Mouse (Mus musculus) left cerebral cortex, adult 8-10 months (tissue): ENCODE data around the gene Gclm. TPM values are rescaled to one million over a fixed set of nuclear protein-coding genes. Genes with fewer than 3 reads are reported as not detected.
A peak's percentile ranks its signal among the peaks of the same experiment; 100 is the strongest.
"Not testable (repeated sequence)": the region's sequence is repeated elsewhere in the genome, so short reads cannot be mapped to it uniquely, and the experiment has no call there.

Source experiments
- DNase-seq, 2 experiments: peaks; one replicate each; pipeline ENCODE4 v3.0.0; 2022; ENCODE audit warnings: low spot score in 2 of 2
- total RNA-seq, 4 experiments: library from RNA; stranded (reverse); gene quantifications; 2 replicates each; pipeline ENCODE4 v1.2.4; 2022

Gclm gene
- total RNA-seq, 4 experiments from 2014 or later, result 82.3 to 105 (median 88.4) TPM

DNA sequence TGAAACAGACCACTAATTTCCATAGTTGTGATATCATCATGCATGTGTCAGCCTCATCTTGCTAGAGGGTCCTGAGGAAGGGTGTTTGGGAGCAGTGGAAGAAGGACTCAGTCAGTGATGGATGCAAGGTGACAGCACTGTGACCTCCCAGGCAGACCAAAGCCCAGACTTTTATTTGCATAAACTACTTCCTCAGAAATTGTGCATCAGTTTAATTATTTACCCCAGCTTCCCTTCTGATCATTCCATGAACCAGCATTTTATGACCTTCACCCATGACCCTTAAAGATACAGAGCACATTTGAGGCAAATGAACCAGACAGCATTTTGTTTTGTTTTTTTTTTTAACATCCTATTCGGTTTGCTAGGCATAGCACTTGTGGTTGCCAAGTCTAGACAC is 9.6 kb upstream of the Gclm start:
- DNase-seq, result no peak

DNA sequence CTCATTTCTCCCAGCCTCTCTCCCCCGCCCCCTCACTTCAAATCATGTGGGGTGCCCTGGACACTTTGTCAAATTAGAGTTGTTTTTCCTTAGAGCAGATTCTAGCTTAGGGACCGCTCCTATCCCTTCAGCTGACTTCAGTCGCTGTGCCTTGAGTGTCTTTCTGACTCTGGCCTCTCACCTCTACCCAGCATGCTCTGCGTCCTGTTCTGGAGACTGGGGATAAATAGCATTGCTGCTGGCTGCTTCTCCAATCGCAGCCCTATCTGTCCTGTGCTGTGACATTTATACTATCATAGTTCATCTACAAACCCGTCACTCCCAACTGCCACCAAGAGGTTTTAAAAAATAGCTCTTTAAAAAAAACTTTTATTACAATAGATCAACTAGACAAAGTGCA is 2.5 kb upstream of the Gclm start:
- DNase-seq, result no peak

DNA sequence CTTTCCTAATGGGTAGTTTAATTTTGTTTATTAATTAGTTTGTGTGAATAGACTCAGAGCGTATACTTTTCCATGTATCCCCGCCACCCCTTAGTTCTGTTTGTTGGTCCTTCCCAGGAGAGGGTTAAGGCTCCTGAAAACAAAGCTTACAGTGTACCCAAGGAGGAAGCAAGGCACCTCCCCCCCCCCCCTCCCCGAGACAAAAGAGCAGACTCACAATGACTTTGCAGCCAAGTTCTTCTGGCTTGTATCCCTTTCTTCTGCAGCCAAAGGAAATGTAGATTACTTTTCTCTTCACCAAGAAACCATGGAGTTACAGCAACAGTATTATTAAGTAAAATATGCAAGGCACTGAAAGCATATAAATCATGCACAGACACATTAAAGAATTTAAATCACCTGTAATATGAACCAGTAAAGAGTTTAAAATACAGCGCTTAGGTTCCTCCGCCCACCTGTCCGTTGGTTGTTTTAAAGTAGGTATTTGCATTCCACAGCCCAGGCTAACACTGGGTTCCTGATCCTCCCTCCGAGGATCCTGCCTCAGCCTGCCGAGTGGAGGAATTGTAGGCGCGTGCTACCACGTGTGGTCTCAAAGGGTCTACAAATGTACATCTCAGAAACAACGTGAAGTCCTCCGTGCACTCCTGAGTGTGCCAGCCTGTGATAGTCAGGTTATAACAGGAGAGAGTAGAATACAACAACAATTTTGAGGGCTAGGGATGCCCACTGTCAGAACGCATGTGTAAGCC is 1.8 kb upstream of the Gclm start:
- no peak for DNase-seq

DNA sequence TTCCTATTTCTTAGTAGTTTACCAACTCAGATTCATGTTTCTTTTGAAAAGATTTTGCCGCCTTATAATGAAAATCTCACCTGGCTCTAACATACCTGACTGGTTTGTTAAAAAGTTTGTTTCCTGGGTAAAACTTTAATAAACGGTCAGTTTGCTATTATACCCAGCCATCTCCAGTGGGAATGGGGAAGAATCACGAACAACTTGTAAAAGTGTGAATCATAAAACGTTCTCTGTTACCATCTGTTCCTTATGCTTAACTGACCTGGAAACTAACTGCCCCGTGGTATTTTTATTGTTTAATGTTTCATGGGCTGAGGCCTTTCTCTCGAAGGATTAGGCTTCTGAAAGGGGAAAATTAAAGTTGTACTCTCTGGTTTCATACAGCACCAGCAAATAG is 598 bp upstream of the Gclm start:
- DNase-seq, result no peak

DNA sequence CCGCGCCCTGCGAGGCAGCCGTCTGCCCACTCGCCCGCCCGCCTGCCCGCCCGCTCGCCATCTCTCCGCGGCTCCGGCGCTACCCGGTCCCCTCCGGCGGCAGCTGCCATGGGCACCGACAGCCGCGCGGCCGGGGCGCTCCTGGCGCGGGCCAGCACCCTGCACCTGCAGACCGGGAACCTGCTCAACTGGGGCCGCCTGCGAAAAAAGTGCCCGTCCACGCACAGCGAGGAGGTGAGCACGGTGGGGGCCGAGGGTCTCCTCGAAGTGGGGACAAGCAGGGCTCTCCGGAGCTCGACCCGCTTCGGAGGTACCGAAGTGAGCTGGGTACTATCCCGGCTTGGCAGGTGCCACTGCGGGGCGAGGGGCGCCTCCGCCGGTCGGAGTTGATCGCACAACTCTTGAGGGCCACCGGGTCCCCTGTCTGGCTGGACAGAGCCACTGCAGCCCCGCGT is 548 bp downstream of the Gclm start:
- peak; percentile 45 to 46 for DNase-seq

DNA sequence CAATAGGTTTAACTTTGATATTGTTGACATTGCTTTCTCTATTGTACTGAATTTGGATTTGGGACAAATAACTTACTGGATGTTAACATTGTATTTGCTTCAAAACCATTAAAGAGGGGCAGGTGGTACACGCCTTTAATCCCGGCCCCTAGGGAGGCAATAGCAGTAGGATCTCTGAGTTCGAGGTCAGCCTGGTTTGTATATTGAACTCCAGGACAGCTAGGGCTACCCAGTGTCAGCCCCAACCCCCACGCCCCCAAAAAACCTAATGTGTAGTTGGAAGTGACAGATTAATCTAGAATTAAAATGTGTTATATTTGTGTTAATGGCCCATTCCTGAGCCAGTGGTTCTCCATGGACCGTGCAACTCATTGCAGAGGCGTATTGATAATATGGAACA is 1.0 kb downstream of the Gclm start:
- DNase-seq, result no peak

DNA sequence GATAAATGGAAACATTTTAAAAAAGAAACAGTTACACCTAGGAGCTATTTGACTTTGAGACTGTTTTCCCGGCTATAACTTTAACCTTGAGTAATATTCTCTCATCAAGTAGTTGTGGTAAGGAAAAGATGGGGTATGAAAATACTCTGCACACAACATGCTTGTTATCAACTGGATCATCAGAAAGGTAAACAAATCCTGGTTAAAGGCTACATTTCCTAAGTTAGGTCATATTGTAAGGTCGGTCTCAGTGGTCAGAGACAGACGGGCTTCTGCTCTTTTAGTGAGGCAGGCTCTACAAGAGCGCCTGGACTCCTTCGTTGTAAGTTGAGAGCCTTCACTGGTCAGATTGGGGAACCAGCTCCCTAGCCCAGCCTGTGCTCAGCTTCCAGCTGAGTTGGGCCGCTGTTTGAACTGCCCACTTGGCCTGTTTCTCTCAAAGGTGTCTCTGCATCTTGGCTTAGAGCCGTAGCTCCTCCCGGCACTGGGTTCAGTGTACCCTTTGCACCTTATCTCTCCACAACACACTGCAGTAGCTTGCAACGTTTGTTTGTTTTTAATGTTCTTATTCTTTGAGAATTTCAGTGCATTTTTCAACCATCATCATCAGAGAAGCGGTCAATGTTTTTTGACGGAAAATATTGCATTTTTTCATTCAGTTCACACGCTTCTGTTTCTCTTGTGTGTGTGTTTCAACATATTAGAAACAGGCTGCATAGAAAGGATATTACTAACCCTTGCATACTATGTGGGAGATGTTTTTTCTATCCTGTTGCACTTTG is 1.8 kb downstream of the Gclm start:
- no peak for DNase-seq

DNA sequence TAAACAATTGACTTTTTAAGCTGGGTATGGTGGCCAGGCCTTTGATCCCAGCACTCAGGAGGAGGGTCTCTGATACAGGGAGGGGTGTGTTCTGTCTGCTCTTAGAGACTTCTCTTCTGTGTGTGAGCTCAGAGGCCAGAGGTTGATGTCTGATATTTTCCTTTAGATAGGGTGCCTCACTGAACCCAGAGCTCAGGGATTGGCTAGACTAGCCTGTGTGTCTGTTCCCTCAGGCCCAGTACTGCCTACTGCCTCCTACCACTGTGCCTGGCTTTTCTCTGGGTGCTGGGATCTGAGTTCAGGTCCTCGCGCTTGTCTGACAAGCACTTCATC is 2.4 kb downstream of the Gclm start:
- DNase-seq, result no peak

DNA sequence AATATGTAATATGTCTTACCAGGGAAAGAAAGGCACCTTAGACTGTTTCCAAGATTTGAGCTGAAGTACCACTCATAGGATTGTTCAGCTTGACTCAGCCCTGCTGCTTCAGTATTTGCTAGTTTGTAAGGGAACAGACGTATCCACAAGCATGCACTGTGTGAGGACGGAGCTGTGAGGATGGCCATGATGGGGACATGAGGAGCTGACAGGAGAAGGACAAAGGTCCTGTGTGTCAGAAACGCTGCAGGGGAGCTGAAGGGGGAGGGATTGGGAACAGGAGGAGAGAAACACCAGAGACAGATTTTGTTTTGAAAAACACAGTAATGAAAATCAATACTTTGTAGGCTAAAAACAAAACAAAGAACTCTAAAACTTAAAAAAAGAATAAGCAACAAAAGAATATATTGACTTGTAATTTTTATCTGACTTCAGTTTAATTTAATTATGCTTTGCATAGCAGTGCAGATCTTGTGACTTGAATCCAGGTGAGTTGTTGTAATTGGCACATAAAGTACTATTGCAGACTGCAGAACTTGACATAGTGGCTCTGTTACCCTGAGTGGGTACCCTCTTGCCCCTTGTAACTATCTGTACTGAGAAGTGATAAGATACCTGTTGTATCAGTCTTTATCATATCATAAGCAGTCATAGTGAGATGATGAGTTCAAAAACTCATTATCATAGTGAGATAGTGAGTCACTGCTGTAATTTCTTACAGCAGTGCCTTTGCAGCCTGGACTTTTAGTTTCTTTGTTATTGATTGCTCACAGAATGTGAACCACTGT is 7.3 kb downstream of the Gclm start:
- DNase-seq, result no peak

DNA sequence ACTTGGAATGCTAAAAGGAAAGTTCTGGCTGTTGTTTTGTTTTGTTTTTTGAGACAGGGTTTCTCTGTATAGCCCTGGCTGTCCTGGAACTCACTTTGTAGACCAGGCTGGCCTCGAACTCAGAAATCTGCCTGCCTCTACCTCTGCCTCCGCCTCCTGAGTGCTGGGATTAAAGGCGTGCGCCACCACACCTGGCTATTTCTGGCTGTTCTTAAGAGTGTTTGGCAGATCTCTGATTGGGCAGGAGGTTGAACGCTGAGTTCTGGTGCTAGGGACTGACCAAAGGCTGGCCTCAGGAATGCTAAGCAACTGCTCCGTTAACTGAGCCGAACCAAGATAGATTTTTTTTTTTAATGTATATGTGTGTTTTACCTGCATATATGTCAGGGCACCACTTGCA is 8.7 kb downstream of the Gclm start:
- not testable (repeated sequence) for DNase-seq

DNA sequence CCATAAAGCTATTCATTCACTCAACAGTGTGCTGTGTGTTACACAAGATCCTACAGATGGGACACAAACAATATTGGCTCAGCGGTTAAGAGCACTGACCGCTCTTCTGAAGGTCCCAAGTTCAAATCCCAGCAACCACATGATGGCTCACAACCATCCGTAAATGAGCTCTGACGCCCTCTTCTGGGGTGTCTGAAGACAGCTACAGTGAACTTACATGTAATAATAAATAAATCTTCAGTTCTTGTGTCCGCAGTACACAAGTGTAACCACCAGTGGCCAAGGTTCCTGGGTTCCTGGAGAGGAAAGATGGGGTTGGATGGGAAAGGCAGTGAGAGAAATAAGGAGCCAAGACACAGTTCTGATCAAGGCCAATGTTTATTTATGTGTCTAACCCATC is 24.6 kb downstream of the Gclm start:
- no peak for DNase-seq

DNA sequence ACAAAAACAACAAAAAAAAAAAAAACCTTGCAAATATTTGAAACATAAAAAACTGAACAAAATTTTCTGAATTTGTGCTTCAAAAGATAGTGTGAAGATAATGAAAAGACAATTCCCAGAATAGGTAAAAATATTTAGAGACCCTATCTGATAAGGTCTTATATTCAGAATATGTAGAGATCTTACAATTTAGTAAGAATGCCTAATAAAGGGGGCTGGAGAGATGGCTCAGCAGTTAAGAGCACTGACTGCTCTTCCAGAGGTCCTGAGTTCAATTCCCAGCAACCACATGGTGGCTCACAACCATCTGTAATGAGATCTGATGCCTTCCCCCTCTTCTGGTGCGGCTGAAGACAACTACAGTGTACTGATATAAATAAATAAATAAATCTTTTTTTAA is 27.2 kb downstream of the Gclm start:
- DNase-seq, result not testable (repeated sequence)

DNA sequence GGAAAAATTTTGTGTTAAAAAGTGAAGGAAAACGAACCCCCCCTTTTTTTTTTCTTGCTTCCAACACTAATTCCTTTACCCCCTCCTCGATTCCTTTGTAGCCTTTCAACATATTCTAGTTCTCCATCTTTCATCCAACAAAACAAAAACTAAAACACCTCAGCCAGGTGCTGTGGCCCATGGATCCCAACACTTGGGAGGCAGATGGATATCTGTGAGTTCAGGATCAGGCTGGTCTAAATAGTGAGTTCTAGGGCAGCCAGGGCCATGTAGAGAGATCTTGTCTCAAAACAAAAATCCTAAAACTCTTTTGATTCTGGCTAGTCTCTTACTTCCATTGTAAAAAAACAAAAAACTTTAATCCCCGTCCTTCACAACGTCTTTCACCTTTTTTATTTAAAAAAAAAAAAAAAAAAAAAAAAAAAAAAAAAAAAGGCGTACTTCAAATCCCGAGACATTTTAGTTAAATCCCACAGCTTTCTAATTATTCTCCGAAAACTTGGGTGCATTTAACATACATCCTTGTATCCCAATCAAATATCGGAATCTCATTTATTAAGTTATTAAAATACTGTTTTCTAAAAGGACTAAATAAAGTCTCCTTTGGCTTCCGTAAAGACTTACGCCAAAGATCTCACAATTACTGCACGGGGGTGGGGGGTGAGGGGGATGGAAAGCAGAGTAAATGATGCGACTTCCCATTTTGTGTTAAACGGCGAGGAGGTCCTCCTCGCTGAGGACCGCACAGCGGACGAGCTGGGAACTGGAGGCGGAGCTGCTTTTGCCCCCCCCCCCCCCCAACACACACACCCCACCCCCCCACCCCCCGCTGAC is 28.3 kb downstream of the Gclm start:
- DNase-seq, result no peak

DNA sequence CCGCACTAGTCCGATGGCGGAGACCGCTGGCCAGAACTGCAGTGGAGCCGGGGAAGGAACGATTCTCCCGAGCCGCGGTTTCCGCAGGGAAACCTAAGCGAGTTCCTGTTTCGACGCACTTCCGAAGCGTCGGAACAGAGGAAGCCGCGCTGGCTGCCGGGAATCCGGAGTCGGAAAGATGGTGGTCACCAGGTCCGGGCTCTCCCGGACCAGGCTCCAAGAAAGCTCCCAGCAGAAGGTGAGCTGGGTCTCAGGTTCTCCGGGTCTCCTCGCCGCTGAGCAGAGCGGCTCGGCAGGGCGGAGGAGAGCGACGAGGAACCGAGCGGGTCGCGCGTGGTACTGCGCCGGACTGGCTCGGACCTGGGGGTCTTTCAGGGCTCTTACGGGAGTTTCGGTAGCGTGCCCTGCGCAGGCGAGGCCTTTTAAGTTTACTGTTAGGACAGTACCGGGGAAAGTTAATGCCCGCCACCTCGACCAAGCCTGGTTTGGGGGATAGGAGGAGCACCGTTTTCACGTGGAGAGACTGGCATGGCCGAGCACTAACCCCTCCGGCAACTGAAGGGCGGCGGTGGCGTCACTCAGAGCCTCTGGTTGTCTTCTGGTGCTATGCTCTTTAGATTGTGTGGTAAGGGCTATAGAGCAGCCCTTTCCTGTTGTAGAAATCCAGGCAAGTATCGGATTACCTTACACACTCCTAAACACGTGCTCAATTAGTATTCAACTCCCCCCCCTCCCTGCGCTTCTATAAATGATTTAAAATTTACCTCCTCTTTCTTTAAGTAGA is 29.1 kb downstream of the Gclm start, which contains the start of gene Dnttip2:
Gene Dnttip2, plus strand, starts transcription at position 148 of the 784 bp plus-strand sequence.
- DNase-seq, result peak; percentile 84 to 89

DNA sequence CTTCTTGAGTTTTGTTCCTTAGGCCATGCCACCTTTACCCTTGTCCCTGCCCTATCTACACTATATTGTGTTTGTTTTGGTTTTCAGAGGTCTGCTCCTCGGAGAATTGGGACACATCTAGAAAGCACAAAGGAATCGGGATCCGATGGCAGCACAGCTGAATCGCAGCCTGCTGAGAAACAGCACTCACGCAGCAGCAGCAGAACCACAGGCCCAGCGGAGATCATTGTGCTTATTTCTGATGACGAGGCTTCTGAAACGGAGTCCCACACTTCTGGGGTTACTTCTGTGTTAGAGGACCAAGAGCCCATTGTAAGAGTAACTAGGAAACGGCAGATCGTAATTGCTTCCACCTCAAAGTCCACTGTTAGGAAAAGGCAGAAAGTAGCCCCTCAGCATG is 29.8 kb downstream of the Gclm start:
- no peak for DNase-seq

DNA sequence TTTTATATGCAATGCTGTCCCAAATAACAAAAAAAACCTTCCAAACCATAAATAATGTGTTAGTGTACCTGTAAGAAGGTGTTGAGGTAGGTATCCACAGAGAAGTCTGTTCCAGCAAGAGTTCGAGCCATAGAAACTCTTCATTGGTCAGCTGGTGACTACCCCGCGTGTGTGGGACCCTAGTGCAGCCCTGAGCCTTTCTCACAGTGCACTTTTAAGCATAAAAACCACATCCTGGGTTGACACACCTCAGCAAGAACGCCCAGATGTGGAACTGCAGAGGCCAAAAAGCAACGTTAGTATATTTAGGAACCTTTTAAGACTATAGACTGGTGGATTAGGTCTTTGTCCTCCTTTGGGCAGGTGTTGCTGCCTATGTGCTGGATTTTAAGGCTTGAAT is 41.8 kb downstream of the Gclm start:
- DNase-seq, result no peak

DNA sequence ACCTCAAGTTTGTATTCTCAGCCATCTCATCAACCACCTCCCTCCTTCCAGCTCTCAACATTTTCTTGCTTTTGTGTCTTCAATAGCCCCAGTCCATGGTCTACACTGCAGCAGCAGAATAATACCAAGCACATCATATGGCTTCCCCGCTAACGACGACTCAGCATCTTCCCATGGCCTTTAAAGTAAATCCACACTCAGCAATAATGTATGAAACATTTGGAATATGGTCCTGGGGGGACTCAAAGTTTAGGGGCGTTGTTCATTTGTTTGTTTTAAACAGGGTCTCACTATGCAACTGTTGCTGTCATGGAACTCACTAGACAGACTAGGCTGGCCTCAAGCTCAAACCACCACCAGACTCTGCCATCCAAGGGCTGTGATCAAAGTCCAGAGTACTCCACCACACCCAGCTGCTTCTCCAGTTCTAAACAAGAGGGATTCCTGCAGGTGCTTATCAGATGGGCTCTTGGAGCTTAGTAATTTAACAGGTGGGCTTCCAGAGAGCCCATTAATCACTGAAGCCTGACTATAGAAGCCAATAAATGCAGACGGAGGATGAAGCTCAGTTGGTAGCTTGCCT is 43.3 kb downstream of the Gclm start:
- no peak for DNase-seq

DNA sequence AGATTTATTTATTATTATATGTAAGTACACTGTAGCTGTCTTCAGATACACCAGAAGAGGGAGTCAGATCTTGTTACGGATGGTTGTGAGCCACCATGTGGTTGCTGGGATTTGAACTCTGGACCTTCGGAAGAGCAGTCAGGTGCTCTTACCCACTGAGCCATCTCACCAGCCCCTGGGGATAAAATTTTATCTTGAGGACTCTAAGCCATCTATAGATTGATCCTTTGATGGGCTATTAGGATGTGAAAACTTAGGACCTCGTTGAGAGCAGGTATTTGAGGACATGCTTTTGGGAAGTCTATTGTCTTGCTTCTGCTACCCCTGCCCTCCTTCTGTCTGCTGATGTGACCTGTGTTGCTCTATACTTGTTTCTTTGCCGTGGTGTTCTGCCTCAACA is 44.0 kb downstream of the Gclm start:
- not testable (repeated sequence) for DNase-seq

DNA sequence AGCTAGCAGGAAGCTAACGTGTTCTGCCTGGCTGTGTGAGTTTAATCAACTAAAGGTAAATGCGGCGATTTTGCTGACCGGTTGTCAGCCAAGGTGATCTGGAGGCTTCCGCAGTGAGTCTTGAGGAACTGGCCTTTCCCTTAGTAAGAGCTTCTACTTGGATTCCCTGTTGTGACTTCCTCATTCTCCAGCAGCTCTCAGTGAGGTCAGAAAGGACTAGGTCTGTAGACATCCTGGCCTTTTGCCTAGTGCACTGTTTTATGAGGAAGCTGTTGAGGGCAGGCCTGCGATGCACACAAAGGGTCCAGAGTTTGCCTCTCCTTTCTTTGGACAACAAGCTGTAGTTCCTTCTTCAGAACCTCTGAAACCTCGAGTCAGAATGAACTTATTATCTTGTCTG is 45.3 kb downstream of the Gclm start:
- DNase-seq, result no peak

DNA sequence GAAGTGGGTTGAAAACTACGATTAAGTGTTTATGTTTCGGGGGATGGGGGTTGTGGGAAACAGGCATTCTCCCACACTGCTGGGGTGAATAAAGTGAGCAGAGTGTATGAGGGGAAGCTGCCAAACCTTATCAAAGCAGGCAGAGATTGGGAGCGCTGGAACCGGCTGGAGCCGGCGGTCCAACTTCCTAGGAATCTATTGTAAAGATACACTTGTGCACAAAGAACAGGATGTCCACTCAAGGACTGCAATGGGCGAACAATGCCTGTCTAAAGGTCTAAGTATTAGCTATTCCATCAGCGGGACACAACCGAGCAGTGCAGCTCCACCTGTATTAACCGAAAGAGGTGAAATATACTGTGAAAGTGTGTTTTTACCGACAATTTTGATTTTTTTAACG is 46.5 kb downstream of the Gclm start:
- no peak for DNase-seq
